Mouse (Mus musculus) CH12.LX (cell line): ENCODE results near the gene Robo1.

Experiments used
- CHD1 ChIP-seq: IDR thresholded peaks from 2 replicates; pipeline ENCODE4 v1.6.1; 2012; ENCODE audit warnings: low read depth, low read length, improper control_type of control experiment, inconsistent platforms
- CTCF ChIP-seq, 2 experiments: IDR thresholded peaks in 1 of 2; conservative IDR thresholded peaks in 1 of 2; 2 replicates each; pipeline ENCODE4 v1.5.1; 2011 to 2012; ENCODE audit warnings: low read depth in 2 of 2, low read length in 2 of 2, improper control_type of control experiment in 1 of 2, inconsistent platforms in 1 of 2, mild to moderate bottlenecking in 1 of 2, moderate library complexity in 1 of 2
- E2F4 ChIP-seq: IDR thresholded peaks from 2 replicates; pipeline ENCODE4 v1.6.1; 2011; ENCODE audit warnings: low read depth, low read length, improper control_type of control experiment; ENCODE audit not compliant: insufficient replicate concordance
- EP300 ChIP-seq: IDR thresholded peaks from 2 replicates; pipeline ENCODE4 v1.6.1; 2011; ENCODE audit warnings: low read length, improper control_type of control experiment
- MAFK ChIP-seq: IDR thresholded peaks from 2 replicates; pipeline ENCODE4 v1.6.1; 2011; ENCODE audit warnings: low read length, improper control_type of control experiment; ENCODE audit not compliant: insufficient replicate concordance
- MAX ChIP-seq: IDR thresholded peaks from 2 replicates; pipeline ENCODE4 v1.6.1; 2011; ENCODE audit warnings: low read length, improper control_type of control experiment
- MAZ ChIP-seq: IDR thresholded peaks from 2 replicates; pipeline ENCODE4 v1.6.1; 2012; ENCODE audit warnings: low read depth, mild to moderate bottlenecking, inconsistent platforms, low read length, improper control_type of control experiment, moderate library complexity
- NRF1 ChIP-seq: IDR thresholded peaks from 2 replicates; pipeline ENCODE4 v1.6.1; 2014; ENCODE audit warnings: low read depth, mild to moderate bottlenecking, inconsistent platforms, low read length, improper control_type of control experiment, moderate library complexity
- PAX5 ChIP-seq: IDR thresholded peaks from 2 replicates; pipeline ENCODE4 v1.6.1; 2012; ENCODE audit warnings: low read length, inconsistent platforms, mixed read lengths
- POLR2AphosphoS2 ChIP-seq: IDR thresholded peaks from 2 replicates; pipeline ENCODE4 v1.6.1; 2011; ENCODE audit warnings: low read depth, low read length, improper control_type of control experiment
- TCF12 ChIP-seq: IDR thresholded peaks from 2 replicates; pipeline ENCODE4 v1.6.1; 2014; ENCODE audit warnings: low read depth, mild to moderate bottlenecking, inconsistent platforms, low read length, improper control_type of control experiment
- UBTF ChIP-seq: IDR thresholded peaks from 2 replicates; pipeline ENCODE4 v1.6.1; 2012; ENCODE audit warnings: low read depth, mild to moderate bottlenecking, inconsistent platforms, low read length, improper control_type of control experiment, moderate library complexity
- ZMIZ1 ChIP-seq: IDR thresholded peaks from 2 replicates; pipeline ENCODE4 v1.6.1; 2012; ENCODE audit warnings: low read depth, mild to moderate bottlenecking, inconsistent platforms, low read length, improper control_type of control experiment

GRCm38 (mm10) chr16:72677234-72677633 lies 369.1 kb downstream of the Robo1 start:
- TF ChIP-seq NRF1 (no peak), MAZ (no peak), MAX (no peak), MAFK (no peak), UBTF (no peak), TCF12 (no peak), ZMIZ1 (no peak), CHD1 (no peak), CTCF (conservative IDR thresholded peaks at IDR 0.05 in 1 of 2, IDR thresholded peaks at IDR 0.05 in 1 of 2; ENCODE audit: low read depth in 2 of 2, low read length in 2 of 2) (no peak), POLR2AphosphoS2 (no peak), EP300 (no peak), E2F4 (no peak), PAX5 (no peak)
